Mouse (Mus musculus) brain, embryonic 14.5 days (tissue): ENCODE measurements around the gene Chml. TPM values are rescaled to one million over a fixed set of nuclear protein-coding genes. Genes with fewer than 3 reads are reported as not detected.

Source experiments
- DNase-seq: peaks from one replicate; pipeline ENCODE4 v3.0.0-alpha.2; 2011; ENCODE audit warnings: low read depth
- CTCF ChIP-seq: fragments of 200-500 bp; IDR thresholded peaks from 2 replicates; pipeline ENCODE4 v1.5.1; 2012; ENCODE audit warnings: inconsistent platforms, mild to moderate bottlenecking, moderate library complexity, borderline replicate concordance; ENCODE audit not compliant: insufficient read depth, insufficient read length; ENCODE audit errors: extremely low read depth
- POLR2A ChIP-seq: fragments of 200-500 bp; IDR thresholded peaks from 2 replicates; pipeline ENCODE4 v1.6.1; 2012; ENCODE audit warnings: mild to moderate bottlenecking, inconsistent platforms, borderline replicate concordance; ENCODE audit not compliant: poor library complexity, insufficient read depth, insufficient read length, severe bottlenecking; ENCODE audit errors: extremely low read depth
- polyA plus RNA-seq: library from polyadenylated mRNA; depleted of rRNA; stranded (reverse); fragments of >200 nt; gene quantifications from 2 replicates; pipeline ENCODE4 v1.2.3, GENCODE M21; 2012; rRNA removed

The Chml gene
- 4.3 and 5.2 TPM in 2 replicates for polyA plus RNA-seq

DNA sequence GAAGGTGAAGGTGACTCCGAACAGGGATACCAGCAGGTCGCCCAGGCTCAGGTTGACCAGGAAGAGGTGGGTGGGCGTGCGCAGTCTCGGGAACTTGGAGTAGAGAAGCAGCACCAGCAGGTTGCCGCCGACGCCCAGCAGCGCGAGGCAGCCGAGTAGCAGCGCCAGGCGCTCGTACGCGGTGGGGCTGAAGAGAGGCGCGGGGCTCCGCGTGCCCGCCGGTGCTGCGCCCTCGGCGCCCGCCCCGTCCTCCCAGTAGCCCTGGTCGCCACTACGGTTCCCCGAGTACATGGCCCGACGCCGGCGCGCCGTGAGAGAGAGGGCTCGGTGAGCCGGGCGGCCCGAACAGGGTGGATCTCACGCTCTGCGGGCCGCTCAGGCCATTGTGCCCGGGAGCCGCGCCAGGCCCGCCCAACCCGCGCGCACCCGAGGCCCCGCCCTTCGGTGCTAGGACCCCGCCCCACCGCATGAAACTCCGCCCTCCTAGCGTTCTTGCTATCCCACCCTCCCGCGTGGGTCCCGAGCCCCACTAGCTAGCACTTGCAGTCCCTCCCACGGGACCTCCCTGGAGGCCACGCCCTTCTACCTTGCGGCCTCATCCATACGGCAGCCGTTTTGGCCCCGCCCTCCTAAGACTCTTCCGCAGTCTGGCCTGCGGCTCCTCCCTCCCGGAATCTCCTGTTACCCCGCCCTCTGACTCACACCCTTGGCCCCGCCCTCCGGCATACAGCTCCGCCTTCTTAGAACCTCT lies at the start of gene Chml, which contains the start of gene Opn3:
Chml (minus strand) TSS at position 656 of the 751 bp plus-strand sequence.
Opn3 (minus strand) TSS at position 531 of the 751 bp plus-strand sequence.
- peak; percentile 99 for TF ChIP-seq POLR2A
- TF ChIP-seq CTCF: no peak
- peak; percentile 100 for DNase-seq

- DNase-seq: peak; percentile 17
- TF ChIP-seq POLR2A: no peak
- no peak for TF ChIP-seq CTCF
These were observed 33.1 kb upstream of the Chml start for GRCm38 (mm10) chr1:175725771-175726170.

- TF ChIP-seq CTCF: no peak
- TF ChIP-seq POLR2A: no peak
- DNase-seq: no peak
These were observed 24.1 kb upstream of the Chml start for GRCm38 (mm10) chr1:175716832-175717231.

DNA sequence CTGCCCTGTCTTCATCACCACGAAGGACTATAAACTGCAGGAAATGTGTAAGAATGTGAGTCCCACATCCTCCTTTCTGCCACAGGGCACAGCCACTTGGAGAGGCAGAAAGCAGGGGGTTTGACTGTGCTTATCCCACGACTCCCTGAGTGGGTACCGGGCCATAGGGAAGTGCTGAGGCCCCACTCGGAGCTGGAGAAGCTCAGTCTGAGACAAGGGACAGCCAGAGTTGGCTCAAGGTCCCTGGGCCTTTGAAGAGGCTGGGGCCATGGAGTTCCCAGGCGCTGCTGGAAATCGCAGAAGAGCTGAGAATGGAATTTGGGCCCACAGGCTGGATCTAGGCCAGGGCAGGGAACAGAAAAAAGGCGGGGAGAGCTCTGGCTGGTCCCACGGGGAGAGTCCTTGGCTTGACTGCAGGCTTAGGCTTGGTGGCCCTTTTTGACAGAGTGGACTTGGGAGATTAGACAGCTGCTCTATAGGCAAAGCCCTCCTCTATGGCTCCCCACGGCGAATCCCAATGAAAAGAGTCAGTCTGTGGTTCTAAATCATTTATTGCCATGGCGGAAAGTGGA lies 19.7 kb upstream of the Chml start:
- DNase-seq: no peak
- TF ChIP-seq POLR2A (no peak), CTCF (no peak)

GRCm38 (mm10) chr1:175708013-175708412 lies 15.3 kb upstream of the Chml start:
- TF ChIP-seq CTCF (no peak), POLR2A (no peak)
- no peak for DNase-seq

- no peak for DNase-seq
- TF ChIP-seq POLR2A (no peak), CTCF (no peak)
These were observed 14.9 kb upstream of the Chml start for GRCm38 (mm10) chr1:175707599-175707998.

- TF ChIP-seq POLR2A (no peak), CTCF (no peak)
- no peak for DNase-seq
These were observed 8.4 kb upstream of the Chml start for GRCm38 (mm10) chr1:175701145-175701544.

GRCm38 (mm10) chr1:175699796-175700195 lies 7.1 kb upstream of the Chml start:
- DNase-seq: no peak
- TF ChIP-seq CTCF (no peak), POLR2A (no peak)

GRCm38 (mm10) chr1:175699375-175699774 lies 6.7 kb upstream of the Chml start:
- no peak for DNase-seq
- TF ChIP-seq POLR2A (no peak), CTCF (no peak)

DNA sequence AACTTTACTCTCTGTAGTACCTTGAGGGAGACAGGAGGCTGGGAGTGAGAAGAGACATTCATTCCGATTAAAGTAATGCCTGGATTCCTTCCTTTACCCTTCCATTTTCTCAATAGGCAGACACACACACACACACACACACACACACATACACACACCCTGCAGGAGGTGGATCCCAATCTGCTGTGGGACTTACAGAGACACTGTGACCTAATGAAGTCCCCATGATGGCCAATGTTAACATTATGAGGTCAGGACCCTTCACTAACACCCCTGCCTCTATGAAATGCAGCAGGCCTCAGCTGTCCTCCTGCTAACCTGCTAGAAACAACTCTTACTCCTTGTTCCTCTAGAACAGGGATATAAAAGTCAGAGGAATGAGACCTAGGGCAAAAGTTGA lies 5.6 kb upstream of the Chml start, which contains the start of gene Wdr64:
Wdr64 (plus strand) TSS at position 301 of the 400 bp plus-strand sequence.
- TF ChIP-seq CTCF (no peak), POLR2A (no peak)
- DNase-seq: no peak

GRCm38 (mm10) chr1:175693429-175693960 lies 794 bp upstream of the Chml start:
- no peak for DNase-seq
- TF ChIP-seq CTCF (no peak), POLR2A (no peak)
